Mouse (Mus musculus): Measurements from ENCODE around the gene Zfp933.

- no peak for TF ChIP-seq CHD2 (IDR thresholded peaks at IDR 0.05; ENCODE audit: low read depth, low read length)
- TF ChIP-seq ZC3H11A (IDR thresholded peaks at IDR 0.05; ENCODE audit: borderline replicate concordance, low read depth, low read length) = no peak
Observed at GRCm38 (mm10) chr4:147842871-147843270, 5.3 kb downstream of the Zfp933 start.
